Mouse (Mus musculus) heart, postnatal 0 days (tissue): ENCODE measurements around the gene Efcab11. TPM values are rescaled to one million over a fixed set of nuclear protein-coding genes. Genes with fewer than 3 reads are reported as not detected.

Experiments
- ATAC-seq: fragments of 200-750 bp; cut with Nextera tagmentation; 2 replicates; pipeline ENCODE4 v1.8.0; 2017; ENCODE audit warnings: low read depth, moderate number of reproducible peaks, moderate library complexity; ENCODE audit not compliant: insufficient read depth
- DNase-seq: peaks from one replicate; pipeline ENCODE4 v3.0.0-alpha.2; 2016; ENCODE audit warnings: low spot score
- H3K27ac ChIP-seq: fragments of 300-500 bp; sonication (generic); 2 replicates; pipeline ENCODE4 v1.5.1; 2014; ENCODE audit warnings: low read depth, mild to moderate bottlenecking
- H3K27me3 ChIP-seq: fragments of 300-500 bp; sonication (generic); 2 replicates; pipeline ENCODE4 v1.6.1; 2014; ENCODE audit warnings: low read length, mixed read lengths; ENCODE audit not compliant: control insufficient read depth, insufficient read depth
- H3K36me3 ChIP-seq: fragments of 300-500 bp; sonication (generic); replicated peaks from 2 replicates; pipeline ENCODE4 v1.6.1; 2014; ENCODE audit warnings: low read length, mixed read lengths; ENCODE audit not compliant: control insufficient read depth, insufficient read depth
- H3K4me1 ChIP-seq: fragments of 300-500 bp; sonication (generic); 2 replicates; pipeline ENCODE4 v1.6.1; 2014; ENCODE audit warnings: antibody characterized with exemption; ENCODE audit not compliant: control insufficient read depth, insufficient read depth
- H3K4me2 ChIP-seq: fragments of 300-500 bp; sonication (generic); 2 replicates; pipeline ENCODE4 v1.6.1; 2014; ENCODE audit warnings: low read depth, mild to moderate bottlenecking, low read length, moderate library complexity
- H3K4me3 ChIP-seq: fragments of 300-500 bp; sonication (generic); 2 replicates; pipeline ENCODE4 v1.5.1; 2014; ENCODE audit warnings: low read depth, low read length
- H3K9ac ChIP-seq: fragments of 300-500 bp; sonication (generic); replicated peaks from 2 replicates; pipeline ENCODE4 v1.6.1; 2014; ENCODE audit warnings: low read depth, low read length, mixed read lengths
- H3K9me3 ChIP-seq: fragments of 300-500 bp; sonication (generic); replicated peaks from 2 replicates; pipeline ENCODE4 v1.6.1; 2016; ENCODE audit warnings: low read length; ENCODE audit not compliant: control insufficient read depth
- CTCF ChIP-seq: IDR thresholded peaks from 2 replicates; pipeline ENCODE4 v1.5.1; 2016; ENCODE audit warnings: antibody characterized with exemption, control low read depth, low read depth
- EP300 ChIP-seq: IDR thresholded peaks from 2 replicates; pipeline ENCODE4 v1.6.1; 2016; ENCODE audit warnings: antibody characterized with exemption, low read depth
- WGBS: fragments of 180-500 bp; shearing (Covaris S2); extraction: QIAGEN DNeasy Blood & Tissue Kit; methylation state at CpG from one replicate; pipeline ENCODE4 v1.1.7; 2014; 5-methylcytosine and 5-hydroxymethylcytosine counted together
- polyA plus RNA-seq: library from polyadenylated mRNA; unstranded; fragments of >200 nt; fragmentation: Nextera tagmentation; extraction: Ambion mirVana; gene quantifications from 2 replicates; pipeline ENCODE4 v1.2.1, GENCODE M21; 2015
- total RNA-seq: library from RNA; depleted of rRNA; stranded (reverse); fragments of >200 nt; gene quantifications from 2 replicates; pipeline ENCODE4 v1.2.3, GENCODE M21; 2014; ENCODE audit warnings: low replicate concordance

Gene Efcab11
- total and polyA plus RNA-seq, 2 experiments from 2014 or later, result 2.2 to 4.0 TPM

DNA sequence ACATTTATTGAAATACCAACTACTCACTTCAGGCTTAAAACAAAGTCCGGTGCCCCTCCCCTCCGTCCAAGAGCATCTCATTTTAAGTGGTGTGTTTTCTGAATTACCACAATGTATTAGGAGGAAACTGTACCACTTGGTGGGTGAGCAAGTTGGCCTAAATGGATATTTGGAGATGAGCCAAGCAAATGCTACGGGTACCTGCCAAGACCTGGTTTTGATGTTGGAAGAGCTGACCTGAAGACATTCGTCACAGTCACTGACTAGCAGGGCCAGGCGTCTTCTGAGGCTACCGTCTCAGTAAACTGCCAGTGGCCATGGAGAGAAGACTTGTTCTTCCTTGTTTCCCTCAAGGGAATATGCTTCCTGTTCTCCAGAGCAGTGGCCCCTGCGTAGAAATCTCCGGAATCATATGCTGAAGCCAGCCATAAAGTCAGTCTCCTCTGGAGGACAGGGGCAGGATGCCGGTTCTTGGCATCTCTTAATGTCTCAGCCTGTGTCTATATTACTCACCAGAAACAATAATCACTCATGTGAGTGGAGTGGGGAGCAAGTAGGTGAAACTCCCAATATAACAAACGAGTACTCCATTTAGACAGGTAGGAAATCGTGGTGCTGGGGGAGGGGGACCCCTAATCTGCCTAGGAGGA is 198.7 kb downstream of the Efcab11 start:
- Histone ChIP-seq H3K36me3 (no peaks in the 10 kb centered on the region), H3K27me3 (no peaks in the 10 kb centered on the region), H3K27ac (peak overlapping the region; percentile 55; the same call in 1 of the 2 replicates), H3K9me3 (no peaks in the 10 kb centered on the region), H3K4me2 (peak overlapping the region; percentile 25), H3K9ac (no peak overlapping the region), H3K4me1 (peaks cover 6% of the 10 kb centered on the region; the same call in 1 of the 2 replicates), H3K4me3 (no peak overlapping the region)
- DNase-seq (no peak), ATAC-seq (no peak)
- 60% methylated on average over 11 of the region's 11 CpGs for WGBS
- TF ChIP-seq CTCF, result no peak
- no peak for TF ChIP-seq EP300

DNA sequence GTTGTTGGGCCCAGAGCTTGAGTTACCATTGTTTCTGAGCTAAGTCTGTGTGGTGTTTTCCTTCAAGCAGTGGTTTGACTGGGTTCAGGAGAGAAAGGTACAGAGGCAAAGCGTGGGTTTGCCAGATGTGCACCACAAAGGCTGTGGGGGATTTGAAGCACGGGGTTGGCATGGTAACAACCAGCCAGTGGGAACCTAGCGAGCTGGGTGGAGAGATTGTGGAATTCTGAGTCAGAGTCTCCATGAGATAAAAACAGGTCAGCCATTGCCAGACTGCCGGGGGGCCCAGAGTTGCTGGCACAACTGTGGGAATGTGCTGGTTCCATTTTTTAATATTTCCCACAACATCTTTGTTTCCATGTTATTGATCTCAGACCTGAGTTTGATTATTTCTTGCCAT is 202.6 kb downstream of the Efcab11 start:
- TF ChIP-seq EP300 (no peak), CTCF (no peak)
- Histone ChIP-seq H3K4me2 (no peak overlapping the region), H3K9me3 (0 out of 2 replicates have a peak, but pooled peaks cover 7% of the 10 kb centered on the region), H3K27ac (no peak overlapping the region), H3K36me3 (no peaks in the 10 kb centered on the region), H3K4me3 (no peak overlapping the region), H3K4me1 (peaks cover 5% of the 10 kb centered on the region; the same call in 1 of the 2 replicates), H3K9ac (no peak overlapping the region), H3K27me3 (no peaks in the 10 kb centered on the region)
- DNase-seq (no peak), ATAC-seq (0 out of 2 replicates have a peak, but pooled peaks have one; percentile 30)
- 13% methylated on average over 4 of the region's 4 CpGs for WGBS

DNA sequence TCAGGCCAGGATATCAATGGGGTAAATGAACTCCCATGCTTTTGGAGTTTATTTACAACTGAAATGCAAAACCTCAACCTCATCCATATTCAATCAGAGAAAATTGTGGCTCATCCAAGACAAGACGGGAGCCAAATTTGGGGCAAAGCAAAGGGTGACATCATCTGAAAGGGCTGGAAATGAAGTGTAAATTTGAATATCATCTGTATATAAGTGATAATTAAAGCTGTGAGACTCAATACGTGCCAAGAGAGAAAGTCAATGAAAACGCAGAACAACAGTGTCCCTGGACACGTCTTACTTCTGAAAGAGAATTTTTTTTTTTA is 212.4 kb downstream of the Efcab11 start:
- Histone ChIP-seq H3K9me3 (no peaks in the 10 kb centered on the region), H3K36me3 (no peaks in the 10 kb centered on the region), H3K4me3 (no peak overlapping the region), H3K4me2 (no peak overlapping the region), H3K9ac (no peak overlapping the region), H3K27ac (no peak overlapping the region), H3K4me1 (peaks cover 3% of the 10 kb centered on the region), H3K27me3 (no peaks in the 10 kb centered on the region)
- 82% methylated on average over 4 of the region's 4 CpGs for WGBS
- TF ChIP-seq CTCF, result no peak
- no peak for TF ChIP-seq EP300
- ATAC-seq, result no peak
- no peak for DNase-seq

DNA sequence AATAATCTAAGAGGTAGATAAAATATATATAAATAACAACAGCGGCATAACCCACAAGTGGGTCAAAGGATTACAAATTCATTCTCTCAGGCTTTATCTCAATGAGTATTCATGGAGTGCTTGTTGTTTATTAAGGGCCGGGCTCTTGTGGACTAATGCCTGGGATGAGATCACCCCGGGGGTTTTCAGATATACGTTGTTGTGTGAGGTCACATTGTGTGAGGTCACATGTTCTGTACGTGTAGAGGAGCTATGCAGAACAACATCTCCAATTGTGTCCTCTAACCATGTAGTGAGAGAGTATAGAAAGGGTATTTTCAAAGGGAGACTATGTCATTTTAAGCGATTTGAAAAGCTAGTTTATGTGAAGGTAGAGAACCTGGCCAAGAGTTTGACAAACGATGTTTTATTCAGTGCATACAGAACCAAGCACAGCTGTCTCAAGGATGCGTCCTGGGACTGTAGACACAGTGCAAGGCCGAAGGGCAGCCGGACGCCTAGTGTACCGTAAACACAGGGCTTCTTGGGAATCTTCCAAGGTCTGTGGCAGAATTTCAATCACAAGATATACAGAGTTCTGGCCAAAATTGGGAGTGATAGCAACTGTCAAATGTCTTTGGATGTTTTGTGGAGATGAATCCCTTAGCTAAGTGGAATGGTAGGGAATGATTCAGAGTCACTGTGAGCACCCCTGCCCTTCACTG is 212.9 kb downstream of the Efcab11 start:
- 54% methylated on average over 12 of the region's 12 CpGs for WGBS
- Histone ChIP-seq H3K27ac (no peak overlapping the region), H3K9me3 (no peaks in the 10 kb centered on the region), H3K36me3 (no peaks in the 10 kb centered on the region), H3K27me3 (no peaks in the 10 kb centered on the region), H3K4me1 (peaks cover 3% of the 10 kb centered on the region), H3K4me3 (no peak overlapping the region), H3K9ac (no peak overlapping the region), H3K4me2 (no peak overlapping the region)
- ATAC-seq, result no peak; the same call in 1 of the 2 replicates
- TF ChIP-seq EP300, result no peak
- DNase-seq, result no peak

DNA sequence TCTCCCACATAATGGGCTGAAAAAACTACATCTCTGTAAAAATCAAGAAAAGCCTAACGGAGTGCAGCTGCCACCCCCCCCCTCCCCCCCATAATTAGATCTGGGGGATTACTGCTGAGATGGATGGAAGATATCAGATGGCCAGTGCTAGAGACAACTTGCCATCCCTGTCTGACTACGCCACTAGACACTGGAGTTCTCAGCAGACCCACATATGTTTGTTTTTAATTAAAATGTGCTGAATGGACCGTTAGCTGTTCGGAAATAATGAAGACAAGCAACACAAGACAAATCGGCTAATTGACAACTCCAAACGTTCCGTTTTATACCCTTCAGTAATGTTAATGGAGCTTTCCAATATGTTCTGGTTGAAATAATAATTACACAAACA is 213.5 kb downstream of the Efcab11 start:
- Histone ChIP-seq H3K27me3 (no peaks in the 10 kb centered on the region), H3K36me3 (no peaks in the 10 kb centered on the region), H3K27ac (no peak overlapping the region), H3K9me3 (no peaks in the 10 kb centered on the region), H3K4me3 (no peak overlapping the region), H3K9ac (no peak overlapping the region), H3K4me2 (peak overlapping the region; percentile 4; the same call in 1 of the 2 replicates), H3K4me1 (peaks cover 3% of the 10 kb centered on the region)
- TF ChIP-seq EP300 (no peak), CTCF (no peak)
- 86% methylated on average over 7 of the region's 7 CpGs for WGBS
- DNase-seq, result no peak
- no peak for ATAC-seq
